Mouse (Mus musculus): ENCODE data around the gene Zfp326.

- TF ChIP-seq GATA1 (IDR thresholded peaks at IDR 0.05; ENCODE audit: borderline replicate concordance, low read length) (no peak), CTCF (IDR thresholded peaks at IDR 0.05; ENCODE audit: low read depth, low read length) (no peak)
Observed at GRCm38 (mm10) chr5:105849222-105849621, 27.1 kb upstream of the Zfp326 start.

Data from G1E (cell line).